Mouse (Mus musculus) intestine, embryonic 16.5 days (tissue): ENCODE measurements around the gene Crtac1. TPM values are rescaled to one million over a fixed set of nuclear protein-coding genes. Genes with fewer than 3 reads are reported as not detected.

Experiments used
- ATAC-seq: fragments of 200-750 bp; cut with Nextera tagmentation; 2 replicates; pipeline ENCODE4 v1.8.0; 2017; ENCODE audit warnings: moderate TSS enrichment, moderate library complexity
- H3K27ac ChIP-seq: fragments of 300-500 bp; sonication (generic); 2 replicates; pipeline ENCODE4 v1.5.1; 2014; ENCODE audit warnings: mild to moderate bottlenecking, low read length
- H3K27me3 ChIP-seq: fragments of 300-500 bp; sonication (generic); replicated peaks from 2 replicates; pipeline ENCODE4 v1.6.1; 2014; ENCODE audit warnings: low read length, control low read depth, mixed read lengths; ENCODE audit not compliant: control insufficient read depth, insufficient read depth
- H3K36me3 ChIP-seq: fragments of 300-500 bp; sonication (generic); 2 replicates; pipeline ENCODE4 v1.6.1; 2014; ENCODE audit warnings: low read length, control low read depth; ENCODE audit not compliant: control insufficient read depth, insufficient read depth
- H3K4me1 ChIP-seq: fragments of 300-500 bp; sonication (generic); 2 replicates; pipeline ENCODE4 v1.6.1; 2014; ENCODE audit warnings: low read length, control low read depth, mixed read lengths; ENCODE audit not compliant: control insufficient read depth, insufficient read depth
- H3K4me2 ChIP-seq: fragments of 300-500 bp; sonication (generic); 2 replicates; pipeline ENCODE4 v1.6.1; 2014; ENCODE audit warnings: low read depth, low read length, control low read depth
- H3K4me3 ChIP-seq: fragments of 300-500 bp; sonication (generic); 2 replicates; pipeline ENCODE4 v1.5.1; 2014; ENCODE audit warnings: mild to moderate bottlenecking, low read length
- H3K9ac ChIP-seq: fragments of 300-500 bp; sonication (generic); 2 replicates; pipeline ENCODE4 v1.6.1; 2014; ENCODE audit warnings: low read depth, low read length
- H3K9me3 ChIP-seq: fragments of 300-500 bp; sonication (generic); 2 replicates; pipeline ENCODE4 v1.6.1; 2016; ENCODE audit warnings: low read length, control low read depth; ENCODE audit not compliant: control insufficient read depth
- WGBS: fragments of 180-500 bp; shearing (Covaris S2); extraction: QIAGEN DNeasy Blood & Tissue Kit; methylation state at CpG from one replicate; pipeline ENCODE4 v1.1.7; 2014; 5-methylcytosine and 5-hydroxymethylcytosine counted together
- polyA plus RNA-seq: library from polyadenylated mRNA; unstranded; fragments of >200 nt; fragmentation: Nextera tagmentation; extraction: Ambion mirVana; gene quantifications from 2 replicates; pipeline ENCODE4 v1.2.1, GENCODE M21; 2015

Crtac1 gene
- 4.8 and 5.6 TPM in 2 replicates for polyA plus RNA-seq

DNA sequence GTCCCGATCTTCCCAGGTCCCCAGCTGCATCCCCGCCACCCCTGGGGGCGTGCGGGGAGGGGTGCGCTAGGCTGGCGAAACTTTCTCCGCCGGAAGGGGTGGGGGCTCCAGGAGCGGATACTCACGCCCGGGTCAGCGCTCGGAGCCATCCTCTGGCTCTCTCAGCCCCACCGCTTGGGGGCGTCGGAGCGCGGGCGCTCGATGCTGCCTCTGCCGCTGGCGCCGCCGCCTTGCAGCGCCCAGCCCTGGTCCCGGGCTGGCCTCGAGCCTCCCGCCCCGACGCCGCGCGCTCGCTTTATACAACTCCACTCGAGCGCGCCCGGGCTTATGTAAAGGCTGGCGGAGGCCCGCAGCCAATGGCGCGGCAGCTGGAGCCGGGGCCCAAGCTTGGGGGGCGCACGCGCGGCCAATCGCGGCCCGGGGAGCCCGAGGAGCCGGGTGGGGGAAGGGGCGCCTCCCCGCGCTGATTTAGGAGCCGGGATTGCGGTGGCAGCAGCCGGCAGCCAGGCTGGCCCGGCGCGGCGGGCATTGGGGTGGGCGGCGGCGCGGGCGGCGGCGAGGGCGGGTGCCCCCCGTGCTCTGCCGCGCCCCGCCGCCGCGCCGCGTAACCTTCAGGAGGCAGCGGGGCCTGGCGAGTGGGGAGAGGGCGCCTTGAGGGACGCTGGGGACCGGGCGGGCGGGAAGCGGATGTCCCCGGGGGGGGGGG lies at the start of gene Crtac1:
Gene Crtac1, minus strand, starts transcription at position 299 of the 706 bp plus-strand sequence.
- Histone ChIP-seq H3K4me3 (peak within 1 kb of the TSS; percentile 62), H3K4me1 (peaks cover 9% of the 10 kb centered on the region), H3K36me3 (no peaks in the 10 kb centered on the region), H3K9ac (peak within 1 kb of the TSS; percentile 62), H3K9me3 (no peaks in the 10 kb centered on the region), H3K27me3 (peaks cover 53% of the 10 kb centered on the region), H3K27ac (no peak within 1 kb of the TSS), H3K4me2 (peak within 1 kb of the TSS; percentile 91)
- peak; percentile 90 for ATAC-seq
- WGBS: under 1% methylated on average over 57 of the region's 88 CpGs

GRCm38 (mm10) chr19:42478303-42478702 lies 46.7 kb upstream of the Crtac1 start:
- no peaks in the 10 kb centered on the region for H3K36me3 ChIP-seq
- H3K4me2 ChIP-seq: no peak overlapping the region
- H3K9me3 ChIP-seq: no peaks in the 10 kb centered on the region
- H3K27me3 ChIP-seq: no peaks in the 10 kb centered on the region
- no peaks in the 10 kb centered on the region for H3K4me1 ChIP-seq
- 50% methylated on average over 12 of the region's 12 CpGs for WGBS
- no peak overlapping the region for H3K9ac ChIP-seq
- ATAC-seq: no peak
- H3K4me3 ChIP-seq: no peak overlapping the region
- H3K27ac ChIP-seq: no peak overlapping the region

GRCm38 (mm10) chr19:42477769-42478168 lies 46.2 kb upstream of the Crtac1 start:
- Histone ChIP-seq H3K4me3 (no peak overlapping the region), H3K36me3 (no peaks in the 10 kb centered on the region), H3K4me1 (no peaks in the 10 kb centered on the region), H3K27ac (no peak overlapping the region), H3K9ac (no peak overlapping the region), H3K9me3 (no peaks in the 10 kb centered on the region), H3K27me3 (no peaks in the 10 kb centered on the region), H3K4me2 (no peak overlapping the region)
- ATAC-seq: no peak
- WGBS: 83% methylated on average over 5 of the region's 5 CpGs

DNA sequence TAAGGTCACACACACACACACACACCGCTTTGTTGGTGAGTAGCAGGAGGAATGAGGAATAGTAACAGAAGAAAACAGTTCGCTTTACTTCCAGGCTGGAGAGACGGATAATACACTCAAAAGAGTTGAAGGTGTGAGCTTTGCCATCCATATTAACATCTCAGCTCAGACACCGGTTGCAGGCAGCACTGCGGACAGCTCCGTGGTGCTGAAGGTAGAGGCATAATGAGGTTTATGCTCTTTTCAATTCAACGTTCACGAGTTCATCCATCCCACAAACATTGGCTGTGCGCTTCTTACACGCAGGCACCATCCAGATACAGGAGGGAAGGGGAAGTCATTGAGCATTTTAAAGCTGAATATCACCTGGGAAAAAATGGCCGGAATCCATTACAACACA lies 41.2 kb upstream of the Crtac1 start:
- WGBS: 29% methylated on average over 11 of the region's 11 CpGs

GRCm38 (mm10) chr19:42471571-42471970 lies 40.0 kb upstream of the Crtac1 start:
- H3K36me3 ChIP-seq: no peaks in the 10 kb centered on the region
- ATAC-seq: no peak
- 84% methylated on average over 4 of the region's 4 CpGs for WGBS

More for the DNA sequence above, 41.2 kb upstream of the Crtac1 start:
- Histone ChIP-seq H3K27me3 (no peaks in the 10 kb centered on the region), H3K4me2 (no peak overlapping the region), H3K36me3 (no peaks in the 10 kb centered on the region), H3K9me3 (no peaks in the 10 kb centered on the region), H3K9ac (no peak overlapping the region), H3K4me1 (no peaks in the 10 kb centered on the region), H3K4me3 (no peak overlapping the region), H3K27ac (no peak overlapping the region)
- no peak for ATAC-seq

GRCm38 (mm10) chr19:42461851-42462250 lies 30.3 kb upstream of the Crtac1 start:
- no peak for ATAC-seq
- no peaks in the 10 kb centered on the region for H3K9me3 ChIP-seq
- no peaks in the 10 kb centered on the region for H3K27me3 ChIP-seq
- no peak overlapping the region for H3K4me2 ChIP-seq
- no peak overlapping the region for H3K27ac ChIP-seq
- no peaks in the 10 kb centered on the region for H3K4me1 ChIP-seq
- no peak overlapping the region for H3K4me3 ChIP-seq
- H3K36me3 ChIP-seq: no peaks in the 10 kb centered on the region
- H3K9ac ChIP-seq: no peak overlapping the region
- WGBS: 37% methylated on average over 6 of the region's 6 CpGs

More at GRCm38 (mm10) chr19:42471571-42471970, 40.0 kb upstream of the Crtac1 start:
- Histone ChIP-seq H3K27ac (no peak overlapping the region), H3K27me3 (no peaks in the 10 kb centered on the region), H3K9me3 (no peaks in the 10 kb centered on the region), H3K4me2 (no peak overlapping the region), H3K4me3 (no peak overlapping the region), H3K9ac (no peak overlapping the region), H3K4me1 (no peaks in the 10 kb centered on the region)

DNA sequence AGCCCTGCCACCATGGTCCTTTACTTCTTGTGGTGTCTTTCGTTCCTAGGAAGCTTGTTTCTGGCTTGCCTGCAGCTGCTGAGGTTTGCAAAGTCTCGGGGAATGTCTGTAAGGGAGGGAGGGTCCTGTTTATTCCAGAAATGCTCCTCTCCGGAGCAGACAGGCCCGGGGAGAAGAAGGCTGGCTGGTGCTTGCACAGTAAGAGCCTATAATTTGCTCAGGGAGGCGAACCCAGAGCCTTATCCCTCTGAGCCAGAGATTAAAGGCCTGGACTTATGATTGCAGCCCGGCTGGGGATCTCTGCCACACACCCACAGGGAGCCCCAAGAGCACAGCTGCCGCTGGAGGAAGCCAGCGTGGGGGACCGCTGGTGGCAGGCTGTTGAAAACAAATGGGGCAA lies 29.8 kb upstream of the Crtac1 start:
- Histone ChIP-seq H3K27ac (no peak overlapping the region), H3K36me3 (no peaks in the 10 kb centered on the region), H3K9me3 (no peaks in the 10 kb centered on the region), H3K4me2 (no peak overlapping the region), H3K4me3 (no peak overlapping the region), H3K27me3 (no peaks in the 10 kb centered on the region), H3K4me1 (no peaks in the 10 kb centered on the region), H3K9ac (no peak overlapping the region)
- 33% methylated on average over 9 of the region's 9 CpGs for WGBS
- ATAC-seq: no peak

- Histone ChIP-seq H3K27ac (no peak overlapping the region), H3K9ac (no peak overlapping the region), H3K9me3 (no peaks in the 10 kb centered on the region), H3K4me1 (no peaks in the 10 kb centered on the region), H3K36me3 (no peaks in the 10 kb centered on the region), H3K27me3 (no peaks in the 10 kb centered on the region), H3K4me3 (no peak overlapping the region), H3K4me2 (no peak overlapping the region)
- WGBS: 85% methylated on average over 8 of the region's 8 CpGs
- ATAC-seq: no peak
These were observed 27.9 kb upstream of the Crtac1 start for GRCm38 (mm10) chr19:42459512-42459911.

DNA sequence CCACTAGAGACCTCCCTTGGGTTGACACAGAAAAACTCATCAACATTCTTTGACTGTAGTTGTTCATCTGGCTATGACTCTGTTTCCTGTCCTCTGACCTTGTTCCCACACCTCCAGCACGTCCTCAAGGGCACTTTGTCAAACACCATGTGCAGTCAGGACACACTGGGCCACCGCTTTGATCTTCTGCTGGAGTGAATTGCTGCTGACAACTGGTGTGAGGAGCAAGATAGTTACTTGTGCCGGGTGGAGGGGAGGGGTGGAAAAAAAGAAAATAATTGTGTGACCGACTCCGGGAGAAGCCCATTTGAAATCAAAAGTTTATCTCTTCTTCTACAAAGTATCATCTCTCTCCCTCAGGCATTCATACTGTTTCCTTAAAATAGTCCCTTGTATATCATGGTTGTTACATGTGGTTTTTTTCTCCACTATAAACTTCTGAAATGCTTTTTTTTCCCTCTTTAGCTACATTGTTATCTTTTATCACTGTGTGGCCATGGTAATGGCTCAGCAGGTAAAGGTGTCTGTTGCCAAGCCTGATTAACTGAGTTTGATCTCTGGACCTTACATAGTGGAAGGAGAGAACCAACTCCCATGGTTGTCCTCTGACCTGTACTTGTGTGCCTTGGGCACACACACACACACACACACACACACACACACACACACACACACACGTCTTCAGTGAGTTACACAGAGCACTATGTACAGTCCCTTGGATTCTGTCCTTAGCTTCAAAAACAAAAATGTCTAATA lies 23.1 kb upstream of the Crtac1 start:
- Histone ChIP-seq H3K36me3 (no peaks in the 10 kb centered on the region), H3K27me3 (no peaks in the 10 kb centered on the region), H3K9me3 (no peaks in the 10 kb centered on the region), H3K4me3 (no peak overlapping the region), H3K27ac (no peak overlapping the region), H3K9ac (no peak overlapping the region), H3K4me2 (no peak overlapping the region), H3K4me1 (no peaks in the 10 kb centered on the region)
- 52% methylated on average over 6 of the region's 6 CpGs for WGBS
- ATAC-seq: peak; percentile 81
